Mouse (Mus musculus): ENCODE measurements around the gene Spo11. TPM values are rescaled to one million over a fixed set of nuclear protein-coding genes. Genes with fewer than 3 reads are reported as not detected.

Gene Spo11
- total RNA-seq, 4 experiments from 2014 or later: not detected

- DNase-seq: no peak
Observed at GRCm38 (mm10) chr2:173010220-173010717, 32.8 kb downstream of the Spo11 start.

- DNase-seq: no peak
Observed at GRCm38 (mm10) chr2:173011440-173011839, 33.9 kb downstream of the Spo11 start.

GRCm38 (mm10) chr2:173014741-173015287 lies 37.3 kb downstream of the Spo11 start:
- no peak for DNase-seq

- no peak for DNase-seq
Observed at GRCm38 (mm10) chr2:173017940-173018339, 40.4 kb downstream of the Spo11 start.

GRCm38 (mm10) chr2:173018618-173019017 lies 41.1 kb downstream of the Spo11 start:
- peak; percentile 89 for DNase-seq

GRCm38 (mm10) chr2:173019322-173019721 lies 41.8 kb downstream of the Spo11 start:
- no peak for DNase-seq

- DNase-seq: peak; percentile 87
Observed at GRCm38 (mm10) chr2:173019790-173020189, 42.3 kb downstream of the Spo11 start.

- no peak for DNase-seq
Observed at GRCm38 (mm10) chr2:173020430-173020829, 42.9 kb downstream of the Spo11 start, which contains the start of gene Rbm38. Rbm38 (plus strand) TSS chr2:173020498.

GRCm38 (mm10) chr2:173021633-173022055 lies 44.1 kb downstream of the Spo11 start:
- peak; percentile 84 for DNase-seq

GRCm38 (mm10) chr2:173022056-173022681 lies 44.7 kb downstream of the Spo11 start:
- DNase-seq: no peak

- no peak for DNase-seq
Observed at GRCm38 (mm10) chr2:173022813-173023212, 45.3 kb downstream of the Spo11 start.

- no peak for DNase-seq
Observed at GRCm38 (mm10) chr2:173023371-173023851, 45.9 kb downstream of the Spo11 start.

- no peak for DNase-seq
Observed at GRCm38 (mm10) chr2:173023966-173024365, 46.5 kb downstream of the Spo11 start.

- DNase-seq: no peak
Observed at GRCm38 (mm10) chr2:173024392-173024791, 46.9 kb downstream of the Spo11 start.

- no peak for DNase-seq
Observed at GRCm38 (mm10) chr2:173024938-173025337, 47.4 kb downstream of the Spo11 start.

GRCm38 (mm10) chr2:173026286-173026685 lies 48.8 kb downstream of the Spo11 start:
- DNase-seq: no peak

- DNase-seq: no peak
Observed at GRCm38 (mm10) chr2:173026688-173027131, 49.2 kb downstream of the Spo11 start.

- DNase-seq: no peak
Observed at GRCm38 (mm10) chr2:173027169-173027823, 49.8 kb downstream of the Spo11 start.

GRCm38 (mm10) chr2:173027824-173028495 lies 50.5 kb downstream of the Spo11 start:
- DNase-seq: no peak

GRCm38 (mm10) chr2:173028508-173029031 lies 51.1 kb downstream of the Spo11 start:
- DNase-seq: no peak

GRCm38 (mm10) chr2:173030591-173031338 lies 53.3 kb downstream of the Spo11 start:
- DNase-seq: no peak

- no peak for DNase-seq
Observed at GRCm38 (mm10) chr2:173033531-173033930, 56.0 kb downstream of the Spo11 start.

Measured in adrenal gland, adult 8-10 months (tissue).